Mouse (Mus musculus) induced T-regulatory cell, adult 2 months (primary cell): ENCODE data around the gene Btbd18.

Source experiments
- DNase-seq: peaks from one replicate; pipeline ENCODE4 v3.0.0-alpha.2; 2012; ENCODE audit warnings: low read depth

Btbd18 gene

GRCm38 (mm10) chr2:84658806-84659205 is at the start of gene Btbd18:
Gene Btbd18 (plus strand): TSS chr2:84659079.
- DNase-seq, result no peak

DNA sequence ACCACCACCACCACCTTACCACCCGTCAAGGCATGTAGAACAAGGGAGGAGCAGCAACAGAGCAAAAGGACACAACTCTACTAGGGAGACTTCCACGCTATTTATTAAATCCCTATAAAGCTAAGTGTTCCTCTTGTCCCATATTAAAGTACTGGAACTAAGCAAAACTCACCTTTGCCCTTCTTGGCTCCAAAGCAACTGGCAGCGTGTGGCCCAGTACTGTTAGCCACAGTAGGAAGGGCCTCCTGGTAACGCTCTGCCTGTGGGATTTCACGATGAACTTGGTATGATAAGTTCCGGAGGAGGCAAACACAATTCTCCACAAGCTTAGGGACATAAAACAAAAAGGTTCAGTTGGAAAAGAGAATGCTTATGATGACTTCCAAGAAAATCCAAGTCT is 46.1 kb upstream of the Btbd18 start:
- no peak for DNase-seq

- DNase-seq, result peak; percentile 84
Observed at GRCm38 (mm10) chr2:84617637-84618515, 41.0 kb upstream of the Btbd18 start.

GRCm38 (mm10) chr2:84618914-84619313 is 40.0 kb upstream of the Btbd18 start:
- DNase-seq, result no peak

- no peak for DNase-seq
Observed at GRCm38 (mm10) chr2:84619646-84620340, 39.1 kb upstream of the Btbd18 start.

GRCm38 (mm10) chr2:84622668-84623067 is 36.2 kb upstream of the Btbd18 start:
- no peak for DNase-seq

- no peak for DNase-seq
Observed at GRCm38 (mm10) chr2:84623428-84624119, 35.3 kb upstream of the Btbd18 start.

DNA sequence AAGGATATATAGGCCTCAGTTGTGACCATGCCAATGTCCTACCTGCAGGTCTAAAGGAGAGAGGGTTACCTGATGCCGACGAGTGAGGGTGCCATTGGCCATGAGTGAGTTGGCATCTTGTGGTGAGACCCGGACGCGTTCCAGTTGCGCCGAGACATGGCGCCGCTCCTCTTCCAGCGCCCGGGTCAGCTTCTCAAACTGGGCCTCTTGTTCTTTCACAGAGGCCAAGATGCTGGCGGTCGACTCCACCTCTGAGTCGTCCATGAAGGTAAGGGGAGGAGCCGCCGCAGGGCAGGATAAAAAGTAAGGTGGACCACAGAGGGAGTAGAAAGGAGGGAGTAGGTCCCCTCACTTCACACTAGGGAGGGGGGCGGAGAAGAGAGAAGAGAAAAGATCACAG is 34.7 kb upstream of the Btbd18 start:
- no peak for DNase-seq

DNA sequence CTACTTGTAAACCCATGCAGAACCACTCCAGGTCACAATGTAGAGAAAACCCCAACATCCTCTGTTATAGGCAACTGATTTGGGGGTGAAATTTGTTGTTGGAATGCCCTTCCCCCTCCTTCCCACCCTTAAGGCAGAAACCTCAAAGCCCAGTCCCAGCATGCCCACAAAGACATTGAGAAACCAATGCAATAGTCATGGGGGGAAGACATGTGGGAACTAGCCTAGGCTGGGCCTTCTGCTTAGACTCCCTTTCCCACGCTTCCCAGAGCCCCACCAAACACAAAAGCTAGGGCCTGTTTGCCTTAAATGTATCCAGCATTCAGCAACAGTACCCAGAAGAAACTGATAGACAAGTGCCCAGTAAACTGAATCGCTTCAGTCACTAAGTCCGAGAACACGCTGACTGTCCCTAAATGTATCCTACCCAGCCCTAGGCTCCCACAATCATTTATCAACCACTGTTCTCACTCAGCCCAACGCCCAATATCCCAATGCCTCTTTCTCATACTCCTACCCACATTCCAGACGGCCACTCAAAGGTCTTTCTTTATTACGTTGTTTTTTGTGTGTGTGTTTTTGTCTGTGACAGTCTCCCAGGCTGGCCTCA is 32.4 kb upstream of the Btbd18 start:
- DNase-seq, result no peak

DNA sequence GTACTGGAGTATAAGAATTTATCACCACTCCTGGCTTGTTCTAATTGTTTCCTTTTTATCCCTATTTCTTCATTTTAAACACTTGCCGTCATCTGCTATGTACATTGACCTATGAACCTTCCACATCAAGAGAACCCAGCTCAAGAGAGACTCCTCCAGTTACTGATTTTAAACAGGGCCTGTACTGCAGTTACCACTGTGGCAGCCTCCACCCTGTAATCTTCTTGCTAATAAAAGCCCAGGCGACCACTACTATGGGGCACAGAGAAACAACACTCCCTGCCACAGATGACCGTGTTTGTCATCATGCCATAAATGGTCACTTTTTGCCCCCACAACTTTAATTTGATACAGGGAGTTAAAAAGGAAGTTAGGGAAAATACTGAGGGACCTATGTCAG is 31.8 kb upstream of the Btbd18 start:
- DNase-seq, result no peak

GRCm38 (mm10) chr2:84632001-84632400 is 26.9 kb upstream of the Btbd18 start:
- DNase-seq, result no peak

DNA sequence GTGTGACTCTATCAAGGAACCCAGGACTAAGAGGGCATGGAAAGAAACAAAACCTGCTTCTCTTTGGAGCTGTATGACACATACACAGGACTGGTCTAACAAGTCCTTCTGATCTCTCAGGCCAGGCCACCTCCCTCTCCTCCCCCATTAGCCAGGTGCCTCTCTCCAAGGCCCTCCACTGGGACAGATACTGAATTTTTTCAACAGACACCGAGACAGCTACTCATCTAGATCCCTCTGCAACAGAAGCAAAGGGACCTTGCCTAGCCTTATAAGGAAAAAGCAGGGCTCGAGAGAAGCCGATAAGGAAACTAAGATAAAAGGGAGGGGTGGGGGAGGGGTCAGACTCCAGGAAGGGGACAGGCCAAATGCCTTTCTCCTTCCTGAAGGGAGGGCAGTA is 25.9 kb upstream of the Btbd18 start:
- DNase-seq, result peak; percentile 45

DNA sequence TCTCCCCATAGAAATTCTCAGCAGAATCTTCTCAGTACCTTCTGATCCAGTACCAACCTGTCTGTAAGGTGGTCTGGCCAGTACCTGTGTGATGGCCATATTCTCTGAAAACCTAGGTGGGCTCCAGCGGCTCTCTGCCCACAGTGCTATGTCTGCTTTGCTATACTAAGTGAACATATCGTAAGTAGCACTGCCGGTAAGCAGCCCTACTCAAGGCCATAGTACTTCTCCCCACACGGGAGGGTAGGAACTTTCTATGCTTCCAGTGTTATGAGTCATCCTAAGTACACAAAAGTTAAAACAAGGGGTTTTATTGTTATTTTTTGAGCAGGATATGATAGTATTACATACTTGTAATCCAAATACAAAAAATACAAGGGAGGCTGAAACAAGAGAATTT is 24.9 kb upstream of the Btbd18 start:
- no peak for DNase-seq

DNA sequence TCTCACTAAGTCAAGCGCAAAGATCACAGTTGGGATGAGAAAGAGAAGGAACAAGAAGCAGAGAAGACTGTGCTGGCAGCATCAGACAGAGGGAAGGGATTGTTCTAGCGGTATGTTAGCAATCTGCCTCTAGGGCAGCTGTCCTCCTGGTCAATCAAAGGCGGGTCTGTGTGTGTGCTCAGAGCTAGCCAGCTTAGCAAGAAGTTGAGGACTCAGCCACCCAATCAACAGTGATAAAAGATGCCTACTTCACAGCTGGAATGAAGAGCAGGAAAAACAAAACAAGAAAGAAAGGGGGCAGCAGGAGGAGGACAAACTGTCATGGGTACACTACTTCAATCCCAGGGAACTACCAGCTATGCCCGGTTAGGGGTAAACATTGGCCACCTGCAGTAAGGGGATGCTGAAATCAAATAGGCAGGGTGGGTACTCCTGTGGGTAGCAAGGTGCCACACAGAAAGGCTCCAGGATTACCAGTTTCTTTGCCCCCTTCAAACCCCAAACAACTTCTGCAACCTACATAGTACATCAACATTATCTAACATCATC is 23.9 kb upstream of the Btbd18 start:
- DNase-seq, result no peak

- no peak for DNase-seq
Observed at GRCm38 (mm10) chr2:84635611-84636010, 23.3 kb upstream of the Btbd18 start.

DNA sequence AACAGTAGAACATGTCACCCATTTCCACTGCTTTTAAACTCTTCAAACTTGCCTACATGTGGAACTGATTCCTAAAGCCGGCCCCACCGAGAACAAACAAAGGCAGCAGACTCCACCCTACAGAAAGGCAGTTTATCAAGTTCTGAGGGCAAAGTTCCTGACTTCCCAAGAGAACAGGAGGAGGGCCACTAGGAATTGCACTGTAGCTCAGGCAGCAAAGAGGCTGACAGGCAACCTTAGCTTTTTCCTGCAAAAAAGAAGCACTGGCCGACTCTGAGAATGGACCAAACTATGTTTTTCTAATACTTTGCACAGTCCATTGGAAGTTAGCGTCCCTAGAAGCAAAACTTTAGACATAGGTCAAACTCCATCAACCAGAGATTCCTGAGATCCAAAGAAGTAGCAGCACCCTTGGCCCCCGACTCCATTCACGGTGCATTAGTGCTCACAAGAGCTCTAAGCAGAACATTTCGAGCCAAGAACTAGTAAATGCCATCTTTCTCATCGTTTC is 22.6 kb upstream of the Btbd18 start:
- DNase-seq, result no peak

GRCm38 (mm10) chr2:84637452-84638165 is 21.3 kb upstream of the Btbd18 start:
- no peak for DNase-seq

DNA sequence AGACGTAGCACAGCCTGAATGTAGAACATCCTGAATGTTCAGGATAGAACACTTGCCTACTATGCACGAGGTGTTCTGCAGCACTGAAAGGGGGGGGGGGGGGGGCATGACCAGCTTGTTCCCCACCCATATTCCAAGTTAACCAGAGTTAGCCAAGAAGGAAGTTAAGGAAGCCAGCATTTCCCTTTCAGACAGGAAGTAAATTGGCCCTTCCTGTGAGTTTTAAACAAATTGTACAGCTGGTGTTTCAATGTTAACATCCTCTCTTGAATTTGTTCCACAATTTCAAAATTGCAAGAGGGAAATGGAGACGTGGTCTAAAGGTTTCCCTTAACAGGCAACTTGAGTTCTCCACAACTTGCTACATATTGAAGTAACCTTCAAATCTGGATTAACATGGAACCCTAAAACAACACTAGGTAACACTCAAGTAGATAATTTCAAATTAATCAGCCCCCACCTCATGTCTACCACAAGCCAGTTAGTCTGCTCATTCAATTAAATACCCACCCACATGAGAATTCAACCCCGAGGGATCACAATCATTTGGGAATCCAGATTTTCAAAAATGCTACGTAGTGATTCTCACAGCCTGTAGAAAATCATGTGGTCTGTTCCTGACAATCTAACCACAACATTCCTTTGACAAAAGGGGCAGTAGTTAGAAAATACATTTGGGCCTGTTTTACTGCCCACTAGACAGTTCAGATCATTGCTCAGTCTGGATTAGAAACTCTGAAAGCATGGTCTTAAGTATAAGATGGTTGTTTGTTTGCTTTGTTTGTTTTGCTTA is 20.3 kb upstream of the Btbd18 start:
- DNase-seq, result no peak

DNA sequence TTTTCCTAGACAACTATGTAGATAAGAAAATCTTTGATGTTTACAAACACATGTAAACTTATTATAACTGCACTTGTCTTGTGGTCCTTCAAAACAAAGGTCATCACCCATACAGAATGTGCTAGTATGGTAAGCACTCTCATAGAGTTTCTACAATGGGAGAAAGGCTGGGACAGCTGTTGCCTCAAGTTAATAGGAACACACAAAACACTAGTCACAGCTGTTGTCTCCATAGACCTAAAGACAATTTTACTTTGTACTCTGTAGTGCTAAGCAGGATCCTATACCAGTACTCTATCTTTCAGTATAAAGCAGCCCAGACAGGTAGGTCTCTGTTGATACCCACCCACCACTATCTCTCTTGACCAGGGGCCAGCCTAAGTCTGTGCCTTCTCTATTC is 18.0 kb upstream of the Btbd18 start:
- DNase-seq, result no peak

GRCm38 (mm10) chr2:84646138-84646537 is 12.7 kb upstream of the Btbd18 start:
- no peak for DNase-seq
